Mouse (Mus musculus): ENCODE measurements around the gene Il17ra. TPM values are rescaled to one million over a fixed set of nuclear protein-coding genes. Genes with fewer than 3 reads are reported as not detected.

Gene Il17ra
- polyA plus RNA-seq (2015; fragmentation: Nextera tagmentation; extraction: Ambion mirVana): 9.3 and 10.8 TPM in 2 replicates

GRCm38 (mm10) chr6:120463086-120463871 is at the start of gene Il17ra:
Il17ra (plus strand) TSS chr6:120463247.
- peaks cover 52% of the 10 kb centered on the region for H3K4me1 ChIP-seq (replicated peaks)

GRCm38 (mm10) chr6:120438161-120438560 is 24.9 kb upstream of the Il17ra start:
- Histone ChIP-seq H3K27ac (no peak overlapping the region), H3K27me3 (no peaks in the 10 kb centered on the region), H3K4me2 (no peak overlapping the region), H3K4me1 (replicated peaks) (no peaks in the 10 kb centered on the region), H3K36me3 (peaks cover 54% of the 10 kb centered on the region), H3K9me3 (replicated peaks) (no peaks in the 10 kb centered on the region), H3K4me3 (replicated peaks) (no peak overlapping the region), H3K9ac (no peak overlapping the region)
- ATAC-seq (ENCODE audit: low read depth) (no peak), DNase-seq (no peak)
- 86% methylated on average over 3 of the region's 3 CpGs for WGBS (ENCODE audit: insufficient replicate concordance)

More at GRCm38 (mm10) chr6:120463086-120463871, at the start of gene Il17ra:
- no peaks in the 10 kb centered on the region for H3K9me3 ChIP-seq (replicated peaks)
- H3K36me3 ChIP-seq: no peaks in the 10 kb centered on the region
- ATAC-seq (ENCODE audit: low read depth) (peak; percentile 88), DNase-seq (peak; percentile 78)
- H3K27ac ChIP-seq: peak within 1 kb of the TSS; percentile 74
- H3K9ac ChIP-seq: peak within 1 kb of the TSS; percentile 87
- H3K27me3 ChIP-seq: peaks cover 16% of the 10 kb centered on the region
- WGBS (ENCODE audit: insufficient replicate concordance): under 1% methylated on average over 89 of the region's 90 CpGs
- peak within 1 kb of the TSS; percentile 83 for H3K4me3 ChIP-seq (replicated peaks)
- H3K4me2 ChIP-seq: peak within 1 kb of the TSS; percentile 99

- Histone ChIP-seq H3K27ac (no peak overlapping the region), H3K36me3 (peaks cover 33% of the 10 kb centered on the region), H3K4me1 (replicated peaks) (no peaks in the 10 kb centered on the region), H3K4me2 (no peak overlapping the region), H3K27me3 (no peaks in the 10 kb centered on the region), H3K9ac (no peak overlapping the region), H3K9me3 (replicated peaks) (no peaks in the 10 kb centered on the region), H3K4me3 (replicated peaks) (no peak overlapping the region)
- no peak for ATAC-seq (ENCODE audit: low read depth)
- 81% methylated on average over 4 of the region's 4 CpGs for WGBS (ENCODE audit: insufficient replicate concordance)
- no peak for DNase-seq
Observed at GRCm38 (mm10) chr6:120442171-120442749, 20.8 kb upstream of the Il17ra start.

GRCm38 (mm10) chr6:120443363-120444355 is 19.4 kb upstream of the Il17ra start:
- Histone ChIP-seq H3K27ac (no peak overlapping the region), H3K9ac (no peak overlapping the region), H3K36me3 (peaks cover 29% of the 10 kb centered on the region), H3K4me2 (no peak overlapping the region), H3K27me3 (no peaks in the 10 kb centered on the region), H3K9me3 (replicated peaks) (no peaks in the 10 kb centered on the region), H3K4me3 (replicated peaks) (no peak overlapping the region), H3K4me1 (replicated peaks) (no peaks in the 10 kb centered on the region)
- no peak for ATAC-seq (ENCODE audit: low read depth)
- 81% methylated on average over 14 of the region's 14 CpGs for WGBS (ENCODE audit: insufficient replicate concordance)
- no peak for DNase-seq

- Histone ChIP-seq H3K27ac (no peak overlapping the region), H3K9ac (no peak overlapping the region), H3K4me1 (replicated peaks) (peaks cover 32% of the 10 kb centered on the region), H3K9me3 (replicated peaks) (no peaks in the 10 kb centered on the region), H3K4me2 (no peak overlapping the region), H3K36me3 (no peaks in the 10 kb centered on the region), H3K4me3 (replicated peaks) (no peak overlapping the region), H3K27me3 (no peaks in the 10 kb centered on the region)
- DNase-seq (no peak), ATAC-seq (ENCODE audit: low read depth) (no peak)
- 65% methylated on average over 3 of the region's 3 CpGs for WGBS (ENCODE audit: insufficient replicate concordance)
Observed at GRCm38 (mm10) chr6:120450208-120450607, 12.8 kb upstream of the Il17ra start.

GRCm38 (mm10) chr6:120452384-120453102 is 10.5 kb upstream of the Il17ra start:
- H3K4me1 ChIP-seq (replicated peaks): peaks cover 34% of the 10 kb centered on the region
- H3K9me3 ChIP-seq (replicated peaks): no peaks in the 10 kb centered on the region
- H3K27ac ChIP-seq: no peak overlapping the region
- no peak overlapping the region for H3K4me3 ChIP-seq (replicated peaks)
- WGBS (ENCODE audit: insufficient replicate concordance): 27% methylated on average over 11 of the region's 11 CpGs
- H3K27me3 ChIP-seq: no peaks in the 10 kb centered on the region
- H3K9ac ChIP-seq: no peak overlapping the region
- ATAC-seq (ENCODE audit: low read depth) (no peak; the same call in 1 of the 2 replicates), DNase-seq (no peak)
- no peak overlapping the region for H3K4me2 ChIP-seq
- H3K36me3 ChIP-seq: no peaks in the 10 kb centered on the region

- H3K4me1 ChIP-seq (replicated peaks): peaks cover 34% of the 10 kb centered on the region
- H3K27ac ChIP-seq: no peak overlapping the region
- no peaks in the 10 kb centered on the region for H3K9me3 ChIP-seq (replicated peaks)
- no peak overlapping the region for H3K4me2 ChIP-seq
- ATAC-seq (ENCODE audit: low read depth): no peak; the same call in 1 of the 2 replicates
- DNase-seq: no peak
- no peaks in the 10 kb centered on the region for H3K27me3 ChIP-seq
- no peak overlapping the region for H3K4me3 ChIP-seq (replicated peaks)
- H3K36me3 ChIP-seq: no peaks in the 10 kb centered on the region
- H3K9ac ChIP-seq: no peak overlapping the region
- 21% methylated on average over 5 of the region's 5 CpGs for WGBS (ENCODE audit: insufficient replicate concordance)
Observed at GRCm38 (mm10) chr6:120453103-120453445, 10.0 kb upstream of the Il17ra start.

- H3K27ac ChIP-seq: no peak overlapping the region
- WGBS (ENCODE audit: insufficient replicate concordance): 72% methylated on average over 3 of the region's 3 CpGs
- H3K36me3 ChIP-seq: no peaks in the 10 kb centered on the region
- H3K9me3 ChIP-seq (replicated peaks): no peaks in the 10 kb centered on the region
- H3K27me3 ChIP-seq: no peaks in the 10 kb centered on the region
- H3K4me1 ChIP-seq (replicated peaks): peaks cover 34% of the 10 kb centered on the region
- no peak for ATAC-seq (ENCODE audit: low read depth)
- no peak for DNase-seq
- H3K9ac ChIP-seq: no peak overlapping the region
- no peak overlapping the region for H3K4me3 ChIP-seq (replicated peaks)
- H3K4me2 ChIP-seq: no peak overlapping the region
Observed at GRCm38 (mm10) chr6:120453556-120453955, 9.5 kb upstream of the Il17ra start.

- ATAC-seq (ENCODE audit: low read depth) (peak; percentile 49; the same call in 1 of the 2 replicates), DNase-seq (no peak)
- H3K9ac ChIP-seq: no peak overlapping the region
- peaks cover 34% of the 10 kb centered on the region for H3K4me1 ChIP-seq (replicated peaks)
- no peak overlapping the region for H3K4me3 ChIP-seq (replicated peaks)
- WGBS (ENCODE audit: insufficient replicate concordance): 11% methylated on average over 11 of the region's 11 CpGs
- H3K27me3 ChIP-seq: no peaks in the 10 kb centered on the region
- H3K9me3 ChIP-seq (replicated peaks): no peaks in the 10 kb centered on the region
- 0 out of 2 replicates have a peak overlapping the region, but pooled peaks have one; percentile 2 for H3K27ac ChIP-seq
- peak overlapping the region; percentile 15 for H3K4me2 ChIP-seq
- H3K36me3 ChIP-seq: no peaks in the 10 kb centered on the region
Observed at GRCm38 (mm10) chr6:120454627-120455077, 8.4 kb upstream of the Il17ra start.

GRCm38 (mm10) chr6:120457074-120457473 is 6.0 kb upstream of the Il17ra start:
- peaks cover 27% of the 10 kb centered on the region for H3K4me1 ChIP-seq (replicated peaks)
- no peak overlapping the region for H3K4me3 ChIP-seq (replicated peaks)
- no peak overlapping the region for H3K27ac ChIP-seq
- H3K27me3 ChIP-seq: peaks cover 10% of the 10 kb centered on the region
- no peaks in the 10 kb centered on the region for H3K9me3 ChIP-seq (replicated peaks)
- H3K9ac ChIP-seq: no peak overlapping the region
- peak; percentile 20 for DNase-seq
- 54% methylated on average over 7 of the region's 7 CpGs for WGBS (ENCODE audit: insufficient replicate concordance)
- no peaks in the 10 kb centered on the region for H3K36me3 ChIP-seq
- ATAC-seq (ENCODE audit: low read depth): no peak
- no peak overlapping the region for H3K4me2 ChIP-seq

Measured in liver, embryonic 13.5 days (tissue).